Mouse (Mus musculus) heart, adult 8-10 months (tissue): ENCODE results near the gene Itpr3. TPM values are rescaled to one million over a fixed set of nuclear protein-coding genes. Genes with fewer than 3 reads are reported as not detected.

Source experiments
- DNase-seq: peaks from one replicate; pipeline ENCODE4 v3.0.0; 2022; ENCODE audit warnings: low spot score
- total RNA-seq, 4 experiments: library from RNA; stranded (reverse); gene quantifications; 2 replicates each; pipeline ENCODE4 v1.2.4; 2022

Gene Itpr3
- total RNA-seq, 4 experiments from 2014 or later, result 5.0 to 8.7 (median 6.8) TPM

DNA sequence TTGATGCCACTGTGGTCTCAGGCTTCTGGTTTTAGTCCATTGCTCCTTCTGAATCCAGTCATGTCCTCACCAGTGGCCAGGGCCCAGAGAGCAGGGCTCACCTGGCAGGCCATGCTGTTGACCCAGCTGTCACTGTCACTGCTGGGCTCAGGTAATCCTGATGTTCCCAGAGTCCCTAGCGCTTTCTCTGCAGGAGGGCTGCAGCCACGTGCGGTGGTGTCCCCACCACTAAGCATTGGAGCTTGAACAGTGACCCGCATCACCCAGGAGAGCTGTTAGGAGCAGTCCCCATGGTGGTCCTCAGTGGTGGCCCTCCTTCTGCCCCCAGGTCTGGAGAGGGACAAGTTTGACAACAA, 62.4 kb downstream of the Itpr3 start:
- DNase-seq, result no peak

DNA sequence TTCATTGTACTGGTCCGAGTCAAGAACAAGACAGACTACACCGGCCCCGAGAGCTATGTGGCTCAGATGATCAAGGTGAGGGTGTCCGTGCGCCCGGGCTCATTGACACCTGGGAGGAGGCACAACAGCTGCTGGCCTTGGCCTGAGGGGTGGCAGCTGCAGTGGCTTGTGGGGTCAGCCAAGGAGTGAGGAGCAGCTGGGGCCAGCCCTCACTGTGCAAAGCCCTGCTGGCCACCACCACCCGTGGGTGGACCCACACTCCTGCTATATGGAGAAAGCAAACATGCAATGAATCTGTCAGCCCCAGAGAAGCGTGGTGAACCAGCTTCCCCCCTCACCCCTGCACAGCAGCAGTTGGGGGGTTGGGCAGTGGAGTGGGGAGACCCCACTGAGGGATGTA, 62.9 kb downstream of the Itpr3 start:
- DNase-seq, result no peak

DNA sequence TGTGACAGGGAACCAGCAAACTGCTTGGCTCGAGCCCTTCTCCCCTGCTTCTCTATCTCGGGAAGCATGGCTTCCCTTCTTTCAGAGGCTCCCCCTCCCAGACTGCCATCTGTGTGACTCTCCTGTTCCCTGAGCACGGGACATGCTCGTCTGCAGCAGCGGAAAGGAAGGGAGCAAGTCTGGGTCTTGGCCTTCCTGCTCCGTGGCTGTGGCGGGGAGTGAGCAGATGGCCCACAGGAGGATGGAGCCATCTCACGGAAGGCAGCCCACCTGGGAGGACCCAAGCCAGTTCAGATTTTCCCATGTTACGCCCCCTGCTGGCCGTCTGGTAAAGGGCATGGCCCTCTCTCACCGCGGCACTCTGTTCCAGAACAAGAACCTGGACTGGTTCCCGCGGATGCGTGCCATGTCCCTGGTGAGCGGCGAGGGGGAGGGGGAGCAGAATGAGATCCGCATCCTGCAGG, 63.5 kb downstream of the Itpr3 start:
- peak; percentile 50 for DNase-seq

DNA sequence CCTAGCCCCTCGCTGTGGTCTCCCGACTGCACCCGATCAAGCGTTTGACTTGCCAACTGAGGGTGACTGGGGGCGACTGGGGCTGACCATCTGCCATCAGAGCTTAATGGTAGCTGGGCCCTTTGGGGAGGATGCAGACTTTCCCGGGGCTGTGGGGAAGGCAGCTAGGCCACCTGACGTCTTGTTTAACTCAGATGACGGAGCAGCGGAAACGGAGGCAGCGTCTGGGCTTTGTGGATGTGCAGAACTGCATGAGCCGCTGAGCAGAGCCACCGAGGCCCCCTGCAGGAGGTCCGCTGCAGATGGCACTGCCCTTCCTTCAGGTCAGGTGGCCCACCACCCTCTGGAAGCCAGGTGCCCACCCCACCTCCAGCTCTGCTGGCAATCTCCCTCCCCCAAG, 64.2 kb downstream of the Itpr3 start:
- no peak for DNase-seq

DNA sequence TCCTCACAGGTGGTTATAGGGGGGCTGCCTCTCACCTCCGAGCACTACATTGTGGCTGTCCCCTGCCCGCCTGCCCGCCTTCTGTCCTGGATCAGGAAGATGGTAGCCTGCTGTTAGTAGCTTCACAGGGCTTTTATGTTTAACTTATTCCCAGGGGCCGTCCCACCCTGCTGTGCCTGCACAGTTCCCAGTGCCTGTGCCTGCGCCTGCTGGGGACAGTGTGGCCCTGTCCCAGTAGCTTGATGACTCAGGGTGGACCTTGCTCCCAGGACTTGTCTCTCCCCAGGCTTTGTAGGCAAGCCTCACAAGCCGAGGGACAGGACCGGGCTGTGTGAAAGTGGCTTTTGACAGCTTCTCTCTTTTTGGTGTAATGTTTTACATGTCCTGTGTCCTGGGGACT, 64.7 kb downstream of the Itpr3 start:
- DNase-seq, result no peak

DNA sequence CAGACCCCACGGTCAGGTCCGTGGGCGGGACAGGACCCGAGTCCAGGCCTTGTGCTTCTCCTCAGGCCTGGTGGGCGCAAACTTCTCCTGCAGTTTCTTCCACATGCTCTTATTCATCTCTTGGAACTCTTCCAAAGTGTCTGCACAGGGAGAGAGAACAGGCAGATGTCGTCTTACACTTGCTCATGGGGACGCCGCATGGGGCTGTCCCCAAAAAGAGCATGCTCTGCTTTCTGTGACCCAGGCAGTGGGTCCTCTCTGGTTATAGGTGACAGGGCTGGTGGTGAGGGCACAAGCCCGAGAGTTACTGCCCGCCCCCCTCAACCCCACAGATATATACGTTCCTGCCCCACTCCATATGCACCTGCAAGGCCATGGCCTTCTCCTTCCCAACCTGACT, 65.6 kb downstream of the Itpr3 start:
- DNase-seq, result no peak

DNA sequence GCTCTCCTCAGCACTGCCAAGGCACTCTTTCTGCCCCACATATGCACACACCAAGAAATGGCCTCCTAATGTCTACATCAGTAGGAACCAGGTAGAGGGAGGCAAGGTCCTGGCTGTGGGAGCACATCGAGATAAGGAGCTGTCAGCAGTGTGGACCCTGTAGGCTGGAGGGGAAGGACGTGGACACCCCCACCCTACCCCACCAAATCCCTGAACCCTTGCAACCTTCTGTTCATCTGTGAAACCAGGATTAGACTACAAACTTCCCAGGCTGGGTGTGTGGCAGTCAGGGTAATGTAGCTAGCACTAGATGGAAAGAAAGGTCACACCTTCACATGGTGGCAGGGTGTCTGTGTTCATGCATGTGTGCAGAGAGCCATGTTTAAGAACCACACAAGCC, 66.0 kb downstream of the Itpr3 start:
- no peak for DNase-seq

DNA sequence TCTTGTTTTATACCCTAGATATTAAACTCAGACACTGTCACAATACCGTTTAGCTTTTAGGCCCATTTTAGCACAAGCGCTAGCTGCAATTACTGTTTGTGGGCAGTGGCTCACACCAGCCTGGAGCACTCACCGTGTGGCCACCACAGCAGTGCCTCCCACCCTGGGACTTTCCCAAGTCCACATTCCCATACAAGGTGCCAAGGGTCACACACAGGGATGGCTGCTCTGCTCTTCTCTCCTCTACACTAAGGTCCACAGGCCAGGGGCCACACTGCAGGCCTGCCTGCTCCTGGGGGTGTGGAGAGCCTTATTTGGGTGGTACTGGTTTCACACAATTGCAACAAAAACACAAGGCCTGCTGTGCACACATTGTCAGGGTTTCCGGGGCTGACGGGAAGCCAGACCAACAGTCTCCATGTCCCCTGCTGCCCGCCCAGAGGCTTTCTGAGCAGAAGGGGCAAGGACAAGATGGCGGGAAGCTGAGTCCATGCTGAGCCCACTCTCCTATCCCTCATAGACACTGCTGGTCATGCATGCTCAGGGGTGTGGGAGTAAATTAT, 66.8 kb downstream of the Itpr3 start:
- no peak for DNase-seq

DNA sequence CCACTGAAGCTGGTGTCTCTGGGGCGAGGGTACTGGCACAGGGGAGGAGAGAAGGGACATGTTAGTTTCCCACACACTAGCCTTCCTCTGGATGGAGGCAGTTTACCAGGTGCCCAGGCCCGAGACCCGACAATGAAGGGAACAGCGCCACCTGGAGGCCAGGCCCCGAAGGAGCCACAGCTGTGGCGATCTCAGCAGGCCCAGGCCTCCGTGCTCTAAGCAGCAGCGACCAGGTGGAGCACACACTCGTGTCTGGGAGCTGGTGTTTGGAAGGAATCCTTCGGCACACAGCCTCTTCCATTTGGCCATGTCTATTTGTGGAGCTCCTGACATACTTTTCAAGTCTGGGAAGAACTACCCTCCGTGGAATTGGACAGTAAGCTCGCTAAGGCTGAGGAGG, 68.1 kb downstream of the Itpr3 start:
- peak; percentile 49 for DNase-seq

DNA sequence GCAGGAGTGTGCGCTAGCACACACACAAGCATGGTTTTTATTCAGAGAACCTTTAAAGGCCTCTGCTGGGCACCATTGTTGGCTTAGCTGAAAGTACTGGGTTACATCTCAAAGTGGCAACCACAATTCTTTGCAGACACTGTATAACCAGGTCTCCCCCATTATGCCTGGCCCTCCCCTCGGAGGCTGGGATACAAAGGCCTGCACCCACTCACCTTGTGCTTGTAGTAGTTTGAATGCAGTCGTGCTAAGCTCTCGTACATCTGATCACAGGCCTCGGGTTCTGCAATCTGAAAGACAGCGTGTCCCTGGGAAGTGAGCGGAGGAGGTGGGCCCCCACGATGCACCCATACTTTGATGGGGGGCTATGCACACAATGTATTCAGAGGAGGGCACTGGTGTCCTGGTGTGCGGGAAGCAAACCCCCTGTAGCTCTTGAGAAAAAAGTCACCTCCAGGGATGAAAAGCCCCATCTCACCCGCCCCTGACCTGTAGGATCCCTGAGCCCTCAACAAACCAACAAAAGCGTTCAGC, 68.6 kb downstream of the Itpr3 start:
- DNase-seq, result no peak

DNA sequence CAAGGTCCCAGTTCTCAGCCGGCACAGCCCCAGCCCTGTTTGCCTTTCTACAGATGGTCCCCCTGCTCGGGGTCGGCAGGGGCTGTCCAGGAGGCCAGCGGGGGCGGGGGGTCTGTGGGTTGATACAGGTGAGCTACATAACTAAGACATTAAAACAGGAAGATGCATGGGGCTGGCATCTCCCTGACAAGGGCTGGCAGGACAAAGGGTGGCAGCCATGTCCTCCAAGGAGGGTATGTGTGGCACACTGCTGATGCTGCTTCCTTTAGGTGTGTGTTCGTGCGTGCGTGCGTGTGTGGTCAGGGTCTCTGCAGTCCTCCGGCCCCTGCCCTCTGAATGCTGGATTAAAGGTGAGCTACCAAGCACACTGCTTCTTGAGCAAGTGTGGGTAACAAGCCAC, 69.9 kb downstream of the Itpr3 start:
- no peak for DNase-seq

DNA sequence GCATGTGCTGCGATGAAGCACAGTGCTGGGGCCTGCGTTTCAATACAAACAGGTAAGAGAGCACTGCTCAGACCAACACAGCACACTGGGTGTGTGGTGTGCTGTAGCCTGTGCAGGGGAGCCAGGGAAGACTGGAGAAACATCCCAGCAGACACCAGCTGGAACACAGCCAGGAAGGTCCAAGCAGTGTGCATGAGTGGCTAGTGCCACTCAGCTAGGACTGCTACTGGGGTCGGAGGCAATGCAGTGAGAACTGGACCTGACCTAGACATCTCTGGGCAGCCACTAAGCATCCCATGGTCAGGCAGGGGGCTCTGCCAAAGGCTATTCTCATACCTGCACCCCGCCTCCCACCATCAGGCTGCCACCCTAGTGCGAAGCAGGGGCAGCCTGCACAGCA, 71.1 kb downstream of the Itpr3 start:
- DNase-seq, result no peak

DNA sequence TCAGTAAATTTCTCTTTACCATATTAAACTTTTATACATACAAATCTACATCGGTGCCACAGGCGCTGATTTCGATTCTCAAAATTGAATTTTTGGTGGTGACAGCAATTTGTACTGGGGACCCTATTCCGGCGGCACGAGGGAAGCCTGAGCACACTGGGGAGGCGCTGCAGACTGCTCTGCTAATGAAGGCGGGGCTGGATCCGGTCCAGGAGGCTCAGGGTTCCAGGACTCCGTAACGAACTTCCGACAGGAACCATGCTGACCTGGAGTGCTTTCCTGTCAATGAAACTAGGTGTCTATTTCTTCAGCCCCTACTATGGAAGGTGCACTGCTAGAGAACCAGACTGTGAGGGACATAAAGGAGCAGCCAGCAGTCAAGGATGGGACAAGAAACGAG, 72.2 kb downstream of the Itpr3 start:
- DNase-seq, result no peak

DNA sequence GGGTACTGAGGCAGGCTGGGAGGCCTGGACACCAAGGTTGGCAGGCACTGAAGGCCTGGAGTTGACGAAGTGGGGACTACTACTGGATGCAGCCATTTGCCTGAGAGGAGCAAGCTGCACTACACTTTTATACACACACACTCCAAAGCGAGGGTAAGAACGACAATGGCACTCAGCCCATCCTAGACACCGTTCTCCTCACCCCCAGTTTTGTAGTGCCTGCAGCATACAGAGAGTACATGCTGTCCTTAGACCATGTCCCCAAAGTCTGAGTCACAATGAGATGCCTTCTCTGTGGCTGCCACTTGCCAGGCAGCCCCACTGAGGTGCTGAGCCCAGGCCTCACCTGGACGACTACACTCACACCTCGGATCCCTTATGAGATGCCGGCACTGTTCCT, 72.7 kb downstream of the Itpr3 start:
- DNase-seq, result no peak

DNA sequence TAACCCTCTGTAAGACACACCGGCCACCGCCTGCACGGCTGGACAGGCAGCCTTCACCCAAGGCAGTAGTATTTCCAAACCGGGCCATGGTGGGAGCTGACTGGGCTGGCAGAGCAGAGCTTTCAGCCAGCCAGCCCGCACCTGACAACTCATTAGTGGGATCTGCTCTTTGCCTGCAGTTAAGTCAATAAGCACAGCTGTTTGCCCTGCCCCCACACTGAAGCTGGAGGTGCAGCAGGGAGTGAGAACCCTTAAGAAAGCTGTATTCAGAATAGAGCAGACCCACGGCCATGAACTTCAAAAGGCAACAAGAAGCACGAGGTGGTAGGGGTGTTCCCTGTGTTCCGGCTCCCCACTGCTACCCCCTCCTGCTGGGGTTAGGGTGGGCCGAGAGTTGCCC, 73.1 kb downstream of the Itpr3 start:
- no peak for DNase-seq

DNA sequence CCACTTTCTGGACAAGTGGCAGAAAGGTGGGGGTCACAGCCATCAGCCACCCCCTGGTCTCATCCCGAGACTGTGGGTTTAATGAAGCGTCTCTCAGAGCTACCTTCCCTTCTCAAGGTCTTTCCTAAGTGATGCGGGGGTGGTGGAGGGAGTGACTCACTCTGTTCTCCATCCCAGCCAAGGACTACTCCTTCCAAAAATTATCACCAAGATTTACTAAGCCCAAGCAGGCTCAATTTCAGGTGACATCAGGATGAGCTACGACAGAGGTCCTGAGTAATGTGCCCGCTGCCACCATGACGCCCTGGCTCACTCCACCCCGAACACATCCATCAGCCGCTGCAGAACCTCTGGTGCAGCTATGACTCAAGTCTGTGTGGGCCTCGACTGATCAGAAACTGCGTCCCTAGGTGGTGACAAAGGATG, 74.1 kb downstream of the Itpr3 start:
- no peak for DNase-seq

DNA sequence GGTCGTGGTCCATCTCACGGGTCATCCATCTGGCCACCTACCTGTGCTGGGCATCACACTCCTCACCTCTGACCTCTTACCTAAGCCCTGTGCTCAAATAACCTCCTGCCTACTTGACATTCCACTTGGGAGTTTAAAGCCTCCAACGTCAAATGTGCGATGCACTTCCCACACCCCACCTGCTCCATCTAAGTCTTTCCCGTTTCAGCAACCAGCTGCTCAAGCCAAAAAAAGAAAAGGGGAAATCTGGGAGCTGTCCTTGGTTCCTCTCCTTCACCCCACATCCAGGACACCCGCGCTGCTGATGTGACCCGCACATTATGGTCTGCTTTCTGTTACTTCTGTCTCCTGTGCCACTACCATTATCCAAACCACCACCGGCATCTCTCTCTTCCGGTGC, 75.1 kb downstream of the Itpr3 start:
- DNase-seq, result no peak

DNA sequence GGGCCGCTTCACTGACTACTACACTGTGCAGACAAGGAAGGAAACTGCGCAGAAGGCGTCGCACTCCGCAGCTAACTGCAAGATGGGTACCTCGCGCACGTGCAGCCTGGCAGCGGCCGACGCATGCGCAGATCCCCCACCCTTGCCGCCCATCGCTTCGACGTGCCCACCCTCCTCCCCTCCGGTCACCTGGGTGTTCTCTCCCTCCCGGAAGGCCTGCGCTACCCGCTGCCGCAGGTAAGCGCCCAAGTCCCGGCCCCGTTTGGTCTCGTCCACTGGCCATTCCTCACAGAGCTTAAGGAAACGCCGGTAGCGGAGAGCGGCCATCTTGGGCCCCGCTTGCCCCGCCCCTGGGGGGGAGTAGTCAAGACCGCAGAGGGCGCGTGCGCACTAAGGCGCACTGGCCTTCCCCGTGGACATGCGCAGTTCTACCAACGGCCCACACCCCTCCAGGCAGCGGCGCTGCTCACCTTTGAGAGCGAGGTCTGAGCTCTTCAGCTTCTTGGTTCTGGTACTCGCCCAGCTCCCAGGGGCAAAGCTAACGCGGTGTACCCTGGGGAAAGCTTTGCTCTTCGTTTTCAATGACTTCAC, 76.5 kb downstream of the Itpr3 start, which contains the start of gene Uqcc2:
Gene Uqcc2 (minus strand): TSS at position 366 of the 591 bp plus-strand sequence.
- DNase-seq, result peak; percentile 96

DNA sequence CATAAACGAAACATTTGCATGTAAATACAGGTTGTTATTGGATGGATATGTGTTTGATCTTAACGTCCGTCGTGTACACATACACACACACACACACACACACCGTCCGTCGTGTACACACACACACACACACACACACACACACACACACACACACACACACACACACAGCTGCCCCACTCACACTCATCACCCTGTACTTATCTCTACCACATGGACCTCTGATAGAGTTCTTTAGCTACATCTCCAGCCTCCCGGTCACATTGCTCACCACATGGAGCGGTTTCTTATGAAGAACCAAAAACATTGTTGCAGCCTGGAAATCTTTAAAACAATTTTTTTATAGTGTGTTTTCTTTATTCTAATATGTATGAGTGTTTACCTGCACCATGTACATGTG, 77.1 kb downstream of the Itpr3 start:
- no peak for DNase-seq

DNA sequence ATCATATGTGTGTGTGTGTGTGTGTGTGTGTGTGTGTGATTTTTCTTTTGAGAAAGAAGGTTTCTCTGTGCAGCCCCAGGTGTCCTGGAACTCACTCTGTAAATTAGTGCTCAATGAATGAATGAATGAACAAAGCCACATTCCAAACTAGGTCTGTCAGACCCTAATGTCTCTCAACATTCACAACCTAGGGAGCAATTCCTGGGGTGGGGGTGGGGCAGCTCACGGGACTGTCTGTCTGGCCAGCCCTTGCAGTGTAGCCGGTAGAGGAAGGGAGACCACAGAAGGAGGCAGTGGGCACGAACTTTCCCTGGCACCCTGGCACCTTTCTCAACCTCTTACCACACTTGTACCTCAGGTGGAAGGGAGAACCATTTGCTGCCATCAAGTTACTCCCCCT, 77.6 kb downstream of the Itpr3 start:
- DNase-seq, result no peak

DNA sequence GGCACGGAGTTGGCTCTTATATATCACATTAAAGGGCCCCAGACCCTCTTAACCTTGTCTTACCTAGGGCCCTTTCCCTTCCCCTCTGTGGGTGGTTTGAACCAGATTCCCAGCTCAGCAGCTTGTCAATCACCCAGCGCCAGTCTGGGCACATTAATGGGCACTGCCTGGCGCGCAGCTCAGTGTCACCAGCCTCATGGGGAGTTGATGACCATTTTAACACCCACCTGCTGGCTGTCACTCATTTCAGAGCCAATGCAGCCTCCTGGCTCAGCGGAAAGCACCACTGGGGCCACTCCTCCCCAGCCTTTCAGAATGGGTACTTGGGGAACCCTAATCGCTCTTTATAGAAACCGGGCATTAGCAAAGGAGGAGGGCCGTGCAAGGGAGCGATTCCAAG, 81.3 kb downstream of the Itpr3 start:
- DNase-seq, result no peak

DNA sequence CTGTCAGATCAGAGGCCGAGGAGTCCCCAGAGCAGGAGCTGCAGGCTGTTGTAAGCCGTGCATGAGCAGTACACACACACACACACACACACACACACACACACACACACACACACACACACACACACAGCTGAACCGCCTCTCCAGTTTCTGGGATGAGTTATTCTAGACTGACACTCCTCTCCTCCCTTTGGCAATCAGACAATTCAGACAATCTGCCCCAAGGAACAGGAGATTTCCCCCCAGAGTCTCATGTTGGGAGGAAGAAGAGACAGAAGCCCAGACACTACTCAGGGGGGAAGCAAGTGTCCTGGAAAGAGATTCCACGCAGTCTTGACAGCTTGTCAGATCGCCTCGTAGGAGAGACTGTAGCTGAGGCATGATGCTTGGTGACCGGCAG, 82.2 kb downstream of the Itpr3 start:
- no peak for DNase-seq

DNA sequence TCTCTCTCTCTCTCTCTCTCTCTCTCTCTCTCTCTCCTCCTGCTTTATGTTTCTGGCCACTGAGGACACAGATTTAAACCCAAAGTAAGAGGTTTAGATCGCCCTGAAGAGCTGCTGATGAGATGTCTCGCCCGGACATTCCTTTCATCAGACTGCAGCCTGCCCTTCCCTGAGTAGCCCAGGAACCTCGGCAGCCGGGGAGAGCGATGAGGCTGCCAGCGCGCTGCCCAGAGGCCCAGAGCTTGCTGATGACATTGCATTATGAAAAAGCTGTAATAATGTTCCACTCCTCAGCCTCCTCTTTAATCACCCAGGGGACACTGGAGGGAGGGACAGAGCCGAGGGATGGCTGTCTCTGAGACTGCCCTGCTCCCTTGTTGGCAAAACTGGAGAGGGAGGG, 83.2 kb downstream of the Itpr3 start:
- DNase-seq, result no peak

DNA sequence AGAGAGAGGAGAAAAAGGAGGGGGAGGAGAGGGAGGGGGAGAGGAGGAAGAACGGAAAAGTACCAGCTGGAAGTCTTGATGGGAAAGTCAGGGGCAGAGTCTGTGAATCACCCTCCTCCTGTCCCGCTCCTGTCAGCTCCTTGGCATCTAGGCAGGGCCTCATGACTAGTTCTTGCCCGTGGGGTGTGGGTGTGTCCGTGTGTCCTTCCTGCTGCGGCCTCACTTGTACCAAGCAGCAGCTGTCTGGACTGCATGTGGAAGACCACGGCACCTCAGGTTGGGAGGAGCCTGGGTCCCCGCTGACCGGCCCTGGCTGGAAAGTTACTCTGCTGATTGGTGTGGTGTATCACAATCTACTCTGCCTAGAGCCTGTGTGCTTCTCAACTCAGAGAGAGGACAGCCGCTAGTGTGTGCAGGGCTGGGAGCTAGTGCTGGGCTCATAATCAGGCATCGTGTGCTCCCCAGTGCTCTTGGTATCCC, 84.9 kb downstream of the Itpr3 start:
- DNase-seq, result no peak
